Mouse (Mus musculus): ENCODE results near the gene Casc3. TPM values are rescaled to one million over a fixed set of nuclear protein-coding genes. Genes with fewer than 3 reads are reported as not detected.

The Casc3 gene
- polyA plus RNA-seq (2012; ENCODE audit: insufficient read depth, low replicate concordance), result 10.6 and 13.2 TPM in 2 replicates

DNA sequence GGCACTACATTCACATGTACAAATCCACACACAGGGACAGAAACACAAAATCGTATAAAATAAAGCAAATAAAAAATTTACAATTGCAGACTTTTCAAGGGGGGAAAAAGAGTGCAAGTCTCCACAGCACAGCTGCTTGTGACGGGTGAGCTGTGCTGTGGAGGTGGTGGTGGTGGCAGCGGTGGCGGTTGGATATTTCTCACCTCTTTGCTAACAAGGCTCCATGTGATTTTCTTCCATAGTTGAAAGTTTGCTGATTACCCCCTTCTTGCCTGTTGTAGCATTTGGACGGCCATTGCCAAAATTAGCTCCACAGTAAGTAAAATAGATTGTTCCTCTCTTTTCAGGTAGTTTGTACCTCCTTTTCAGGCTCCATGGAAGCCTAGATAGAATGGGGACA lies at the start of gene Casc3:
Casc3 (plus strand) TSS at position 301 of the 400 bp plus-strand sequence.
- Histone ChIP-seq H3K27me3 (replicated peaks) (no peaks in the 10 kb centered on the region), H3K36me3 (replicated peaks; ENCODE audit: low read length) (peaks cover 87% of the 10 kb centered on the region)
- TF ChIP-seq FLI1 (IDR thresholded peaks at IDR 0.05; ENCODE audit: low read length), result no peak
- TF ChIP-seq GATA1 (IDR thresholded peaks at IDR 0.05; ENCODE audit: borderline replicate concordance, low read length), result no peak

DNA sequence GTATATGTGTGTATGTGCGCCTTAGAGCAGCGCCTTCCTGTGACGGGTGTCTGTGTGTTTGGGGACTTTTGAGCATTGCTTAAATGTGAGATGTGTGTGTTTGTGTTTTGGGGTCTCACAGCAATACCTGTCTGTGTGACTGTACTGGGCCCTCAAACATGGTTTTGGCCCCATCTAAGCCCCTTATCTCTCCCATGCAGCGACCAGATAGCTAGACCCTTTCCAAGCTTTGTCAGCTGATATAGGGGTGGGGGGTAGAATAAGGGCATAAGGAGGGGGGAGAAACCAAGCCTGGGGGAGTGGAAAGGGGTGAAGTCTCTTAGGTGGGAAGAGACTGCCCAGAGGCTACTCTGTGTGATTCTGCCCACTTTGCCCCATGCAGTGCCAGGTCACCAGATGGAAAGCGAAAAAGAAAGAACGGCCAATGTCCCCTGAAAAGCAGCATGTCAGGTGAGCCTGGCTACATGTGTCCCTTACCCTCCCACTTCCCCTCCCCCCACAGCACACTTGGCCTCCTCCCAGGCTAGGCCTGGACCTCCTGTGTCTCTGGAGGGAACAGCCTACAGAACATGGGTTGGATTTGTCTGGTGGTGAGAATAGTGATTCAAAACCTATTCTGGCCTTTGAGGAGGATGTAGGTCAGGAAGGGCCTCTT lies 48.9 kb upstream of the Casc3 start:
- Histone ChIP-seq H3K36me3 (replicated peaks; ENCODE audit: low read length) (peaks cover 77% of the 10 kb centered on the region), H3K9me3 (no peaks in the 10 kb centered on the region; the same call in 1 of the 2 replicates), H3K27me3 (replicated peaks) (no peaks in the 10 kb centered on the region), H3K4me3 (replicated peaks) (no peak overlapping the region), H3K4me1 (peaks cover 65% of the 10 kb centered on the region)
- TF ChIP-seq GATA1 (IDR thresholded peaks at IDR 0.05; ENCODE audit: borderline replicate concordance, low read length), result no peak
- no peak for TF ChIP-seq FLI1 (IDR thresholded peaks at IDR 0.05; ENCODE audit: low read length)

More for the DNA sequence above, at the start of gene Casc3:
- Histone ChIP-seq H3K9me3 (no peaks in the 10 kb centered on the region), H3K4me1 (peaks cover 28% of the 10 kb centered on the region), H3K4me3 (replicated peaks) (no peak within 1 kb of the TSS)

DNA sequence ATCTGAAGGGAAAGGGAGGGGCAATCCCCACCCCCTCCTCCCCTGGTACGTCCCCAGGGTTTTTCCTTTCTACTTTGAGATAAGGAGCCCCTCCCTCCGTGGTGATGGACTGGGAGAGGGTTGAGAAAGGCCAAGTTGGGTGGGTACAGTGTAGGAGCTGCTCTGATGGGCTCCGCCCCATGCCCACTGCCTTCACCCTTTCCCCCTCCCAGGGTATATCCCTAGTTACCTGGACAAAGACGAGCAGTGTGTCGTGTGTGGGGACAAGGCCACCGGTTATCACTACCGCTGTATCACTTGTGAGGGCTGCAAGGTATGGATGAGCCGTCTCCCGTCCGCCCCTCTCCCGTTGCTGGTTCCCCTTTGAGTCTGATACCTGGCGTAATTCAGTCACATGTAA lies 48.0 kb upstream of the Casc3 start:
- Histone ChIP-seq H3K9me3 (no peaks in the 10 kb centered on the region; the same call in 1 of the 2 replicates), H3K4me3 (replicated peaks) (peak overlapping the region; percentile 10), H3K36me3 (replicated peaks; ENCODE audit: low read length) (peaks cover 85% of the 10 kb centered on the region), H3K4me1 (peaks cover 57% of the 10 kb centered on the region), H3K27me3 (replicated peaks) (no peaks in the 10 kb centered on the region)
- no peak for TF ChIP-seq FLI1 (IDR thresholded peaks at IDR 0.05; ENCODE audit: low read length)
- no peak for TF ChIP-seq GATA1 (IDR thresholded peaks at IDR 0.05; ENCODE audit: borderline replicate concordance, low read length)

DNA sequence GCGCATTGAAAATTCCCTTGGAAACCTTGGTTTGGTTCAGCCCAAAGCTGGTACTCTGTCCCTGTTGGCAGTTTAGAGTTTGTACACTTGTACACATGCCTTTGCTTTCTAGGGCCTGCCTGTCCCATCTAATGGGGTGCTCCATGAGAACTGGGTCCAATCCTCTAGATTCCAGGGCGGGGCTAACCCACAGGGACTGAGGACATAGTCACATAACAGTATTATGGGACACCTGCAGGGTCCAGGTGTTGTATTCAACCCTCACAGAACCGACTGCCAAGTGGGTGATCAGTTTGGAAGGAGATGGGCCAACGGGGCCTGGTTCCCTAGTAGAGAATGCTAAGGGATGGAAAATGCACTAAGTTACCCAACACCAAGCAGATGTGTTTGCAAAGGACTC lies 42.8 kb upstream of the Casc3 start:
- H3K4me3 ChIP-seq (replicated peaks), result no peak overlapping the region
- H3K4me1 ChIP-seq, result peaks cover 55% of the 10 kb centered on the region
- no peaks in the 10 kb centered on the region for H3K27me3 ChIP-seq (replicated peaks)
- no peaks in the 10 kb centered on the region; the same call in 1 of the 2 replicates for H3K9me3 ChIP-seq
- TF ChIP-seq GATA1 (IDR thresholded peaks at IDR 0.05; ENCODE audit: borderline replicate concordance, low read length) (no peak), FLI1 (IDR thresholded peaks at IDR 0.05; ENCODE audit: low read length) (no peak)
- H3K36me3 ChIP-seq (replicated peaks; ENCODE audit: low read length), result peaks cover 88% of the 10 kb centered on the region

DNA sequence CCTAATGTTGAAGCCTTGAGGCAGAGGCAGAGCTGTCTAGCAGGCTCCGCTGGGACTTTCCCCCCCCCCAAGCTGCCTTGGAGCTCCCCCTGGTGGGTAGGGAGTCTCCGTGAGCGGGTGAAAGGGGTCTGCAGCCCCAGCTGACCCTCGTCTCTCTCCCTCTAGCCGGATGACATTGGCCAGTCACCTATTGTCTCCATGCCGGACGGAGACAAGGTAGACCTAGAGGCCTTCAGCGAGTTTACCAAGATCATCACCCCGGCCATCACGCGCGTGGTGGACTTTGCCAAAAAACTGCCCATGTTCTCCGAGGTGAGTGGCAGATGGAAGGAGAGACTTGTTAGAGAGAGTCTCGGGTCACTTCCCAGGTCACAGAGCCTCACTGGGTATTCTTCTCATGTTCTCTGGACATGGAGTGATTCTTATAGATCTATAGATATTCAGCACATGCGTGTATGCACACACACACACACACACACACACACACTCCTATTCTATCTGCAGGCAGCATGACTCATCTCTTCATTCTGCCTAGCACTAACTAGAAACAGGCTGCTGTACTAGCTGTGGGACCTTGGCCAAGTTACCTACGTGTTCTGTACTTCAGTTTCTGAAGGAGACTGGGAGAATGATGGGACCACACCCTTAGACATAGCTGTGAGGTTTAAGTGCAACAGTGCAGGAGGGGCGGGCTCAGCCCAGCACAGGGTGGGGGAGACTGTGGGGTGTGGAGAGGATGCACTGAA lies 41.8 kb upstream of the Casc3 start:
- Histone ChIP-seq H3K4me3 (replicated peaks) (no peak overlapping the region), H3K4me1 (peaks cover 61% of the 10 kb centered on the region), H3K36me3 (replicated peaks; ENCODE audit: low read length) (peaks cover 85% of the 10 kb centered on the region), H3K27me3 (replicated peaks) (no peaks in the 10 kb centered on the region), H3K9me3 (no peaks in the 10 kb centered on the region; the same call in 1 of the 2 replicates)
- TF ChIP-seq GATA1 (IDR thresholded peaks at IDR 0.05; ENCODE audit: borderline replicate concordance, low read length) (no peak), FLI1 (IDR thresholded peaks at IDR 0.05; ENCODE audit: low read length) (no peak)

DNA sequence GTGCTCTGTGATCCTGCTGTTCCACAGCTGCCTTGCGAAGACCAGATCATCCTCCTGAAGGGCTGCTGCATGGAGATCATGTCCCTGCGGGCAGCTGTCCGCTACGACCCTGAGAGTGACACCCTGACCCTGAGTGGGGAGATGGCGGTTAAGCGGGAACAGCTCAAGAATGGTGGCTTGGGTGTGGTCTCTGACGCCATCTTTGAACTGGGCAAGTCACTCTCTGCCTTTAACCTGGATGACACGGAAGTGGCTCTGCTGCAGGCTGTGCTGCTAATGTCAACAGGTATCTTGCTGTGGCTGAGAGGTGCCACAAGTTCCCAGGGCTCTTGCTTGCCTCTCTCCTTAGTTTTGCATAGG lies 41.2 kb upstream of the Casc3 start:
- H3K4me1 ChIP-seq, result peaks cover 66% of the 10 kb centered on the region
- H3K36me3 ChIP-seq (replicated peaks; ENCODE audit: low read length), result peaks cover 87% of the 10 kb centered on the region
- H3K4me3 ChIP-seq (replicated peaks), result peak overlapping the region; percentile 28
- no peaks in the 10 kb centered on the region; the same call in 1 of the 2 replicates for H3K9me3 ChIP-seq
- no peak for TF ChIP-seq GATA1 (IDR thresholded peaks at IDR 0.05; ENCODE audit: borderline replicate concordance, low read length)
- TF ChIP-seq FLI1 (IDR thresholded peaks at IDR 0.05; ENCODE audit: low read length), result no peak
- H3K27me3 ChIP-seq (replicated peaks), result no peaks in the 10 kb centered on the region

DNA sequence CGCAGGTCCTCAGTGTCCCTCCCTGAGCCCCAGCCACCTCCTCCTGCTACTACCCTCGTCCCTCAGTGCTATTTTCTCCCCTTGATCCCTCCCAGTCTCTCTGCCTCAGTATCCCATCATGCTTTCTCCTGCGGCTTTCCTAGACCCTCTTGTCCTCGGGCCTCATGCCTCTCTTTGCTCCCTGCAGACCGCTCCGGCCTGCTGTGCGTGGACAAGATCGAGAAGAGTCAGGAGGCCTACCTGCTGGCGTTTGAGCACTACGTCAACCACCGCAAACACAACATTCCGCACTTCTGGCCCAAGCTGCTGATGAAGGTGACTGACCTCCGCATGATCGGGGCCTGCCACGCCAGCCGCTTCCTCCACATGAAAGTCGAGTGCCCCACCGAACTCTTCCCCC lies 40.6 kb upstream of the Casc3 start:
- TF ChIP-seq FLI1 (IDR thresholded peaks at IDR 0.05; ENCODE audit: low read length) (no peak), GATA1 (IDR thresholded peaks at IDR 0.05; ENCODE audit: borderline replicate concordance, low read length) (no peak)
- Histone ChIP-seq H3K9me3 (no peaks in the 10 kb centered on the region; the same call in 1 of the 2 replicates), H3K4me3 (replicated peaks) (no peak overlapping the region), H3K36me3 (replicated peaks; ENCODE audit: low read length) (peaks cover 90% of the 10 kb centered on the region), H3K4me1 (peaks cover 72% of the 10 kb centered on the region), H3K27me3 (replicated peaks) (no peaks in the 10 kb centered on the region)

DNA sequence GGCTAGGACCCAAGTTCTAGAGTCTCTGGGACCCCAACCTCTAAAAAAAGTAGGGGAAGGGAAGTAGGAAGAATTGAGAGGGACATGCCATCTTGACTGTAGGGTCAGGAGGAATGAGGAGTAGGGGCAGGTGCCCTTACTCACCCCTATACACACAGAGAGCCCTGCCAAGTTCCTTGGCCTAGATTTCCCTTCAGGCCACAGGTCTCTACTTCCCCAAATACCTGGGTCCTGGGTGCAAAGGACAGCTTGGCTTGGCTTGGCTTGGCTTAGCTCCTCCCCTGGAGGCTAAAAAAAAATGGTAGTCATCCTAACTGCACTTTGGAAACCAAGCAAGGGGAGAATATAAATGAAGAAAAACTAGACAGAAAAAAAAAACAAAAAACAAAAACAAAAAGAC lies 40.0 kb upstream of the Casc3 start:
- Histone ChIP-seq H3K9me3 (no peaks in the 10 kb centered on the region; the same call in 1 of the 2 replicates), H3K36me3 (replicated peaks; ENCODE audit: low read length) (peaks cover 92% of the 10 kb centered on the region), H3K27me3 (replicated peaks) (no peaks in the 10 kb centered on the region), H3K4me3 (replicated peaks) (no peak overlapping the region), H3K4me1 (peaks cover 79% of the 10 kb centered on the region)
- TF ChIP-seq FLI1 (IDR thresholded peaks at IDR 0.05; ENCODE audit: low read length) (no peak), GATA1 (IDR thresholded peaks at IDR 0.05; ENCODE audit: borderline replicate concordance, low read length) (no peak)

DNA sequence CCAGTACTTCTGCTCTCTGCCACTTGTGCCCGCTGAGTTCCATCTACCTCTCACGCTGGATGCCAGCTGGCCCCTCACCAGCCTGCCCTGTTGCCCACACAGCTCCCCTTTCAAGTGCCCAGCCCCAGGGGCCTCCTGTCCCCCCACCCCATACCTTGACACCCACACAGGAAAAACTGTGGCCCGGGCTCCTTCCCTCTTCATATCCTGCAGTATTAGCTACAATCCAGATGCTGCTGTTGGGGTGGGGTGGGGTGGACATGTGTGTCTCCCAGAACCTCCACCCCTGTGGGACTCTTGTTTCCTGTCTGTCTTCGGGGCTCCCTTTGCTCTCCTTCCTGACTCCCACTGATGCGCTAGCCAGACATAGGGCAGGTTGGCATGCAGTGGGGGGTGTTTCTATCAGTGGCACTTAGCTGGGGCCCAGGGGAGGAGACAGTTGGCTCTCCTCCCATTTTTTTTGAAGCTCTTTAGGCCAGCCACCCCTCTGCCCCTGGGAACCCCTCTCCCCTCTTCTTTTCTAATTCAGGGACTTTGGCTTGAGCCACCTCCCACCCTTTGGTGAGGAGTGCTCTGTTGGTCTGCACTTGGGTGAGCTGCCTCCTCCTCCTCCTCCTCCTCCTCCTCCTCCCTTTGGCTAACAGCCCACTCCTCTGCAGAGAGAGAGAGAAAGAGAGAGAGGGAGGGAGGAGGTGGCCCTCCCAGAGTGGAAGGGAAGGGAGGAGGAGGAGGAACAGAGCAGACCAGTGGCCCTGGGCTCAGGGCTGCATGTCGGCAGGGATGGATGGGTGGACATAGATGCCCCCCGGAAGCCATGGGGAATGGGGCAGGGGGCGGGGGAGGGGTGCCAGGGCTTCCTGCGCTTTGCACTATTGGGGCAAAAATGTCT lies 39.0 kb upstream of the Casc3 start:
- TF ChIP-seq GATA1 (IDR thresholded peaks at IDR 0.05; ENCODE audit: borderline replicate concordance, low read length) (no peak), FLI1 (IDR thresholded peaks at IDR 0.05; ENCODE audit: low read length) (no peak)
- no peaks in the 10 kb centered on the region; the same call in 1 of the 2 replicates for H3K9me3 ChIP-seq
- peaks cover 88% of the 10 kb centered on the region for H3K4me1 ChIP-seq
- peak overlapping the region; percentile 78 for H3K4me3 ChIP-seq (replicated peaks)
- H3K36me3 ChIP-seq (replicated peaks; ENCODE audit: low read length), result peaks cover 94% of the 10 kb centered on the region
- H3K27me3 ChIP-seq (replicated peaks), result no peaks in the 10 kb centered on the region
